Mouse (Mus musculus) stomach, postnatal 0 days (tissue): Measurements from ENCODE around the gene Ess2. TPM values are rescaled to one million over a fixed set of nuclear protein-coding genes. Genes with fewer than 3 reads are reported as not detected.

ENCODE experiments used
- ATAC-seq: fragments of 200-750 bp; cut with Nextera tagmentation; 2 replicates; pipeline ENCODE4 v1.8.0; 2017; ENCODE audit not compliant: low FRiP score, low TSS enrichment
- DNase-seq: peaks from one replicate; pipeline ENCODE4 v3.0.0-alpha.2; 2016; ENCODE audit warnings: low spot score
- H3K27ac ChIP-seq: fragments of 300-500 bp; sonication (generic); replicated peaks from 2 replicates; pipeline ENCODE4 v1.5.1; 2014; ENCODE audit warnings: mild to moderate bottlenecking, control low read depth
- H3K27me3 ChIP-seq: fragments of 300-500 bp; sonication (generic); 2 replicates; pipeline ENCODE4 v1.6.1; 2014; ENCODE audit warnings: low read length; ENCODE audit not compliant: control insufficient read depth, insufficient read depth
- H3K36me3 ChIP-seq: fragments of 300-500 bp; sonication (generic); 2 replicates; pipeline ENCODE4 v1.6.1; 2014; ENCODE audit warnings: low read length, mixed read lengths; ENCODE audit not compliant: control insufficient read depth, insufficient read depth
- H3K4me1 ChIP-seq: fragments of 300-500 bp; sonication (generic); replicated peaks from 2 replicates; pipeline ENCODE4 v1.6.1; 2014; ENCODE audit warnings: antibody characterized with exemption; ENCODE audit not compliant: control insufficient read depth, insufficient read depth
- H3K4me2 ChIP-seq: fragments of 300-500 bp; sonication (generic); replicated peaks from 2 replicates; pipeline ENCODE4 v1.6.1; 2014; ENCODE audit warnings: low read depth, mild to moderate bottlenecking, control low read depth, moderate library complexity
- H3K4me3 ChIP-seq: fragments of 300-500 bp; sonication (generic); 2 replicates; pipeline ENCODE4 v1.5.1; 2014; ENCODE audit warnings: low read depth, low read length, control low read depth
- H3K9ac ChIP-seq: fragments of 300-500 bp; sonication (generic); 2 replicates; pipeline ENCODE4 v1.6.1; 2014; ENCODE audit warnings: mild to moderate bottlenecking, low read length, control low read depth, mixed read lengths
- H3K9me3 ChIP-seq: fragments of 300-500 bp; sonication (generic); 2 replicates; pipeline ENCODE4 v1.6.1; 2016; ENCODE audit warnings: low read length; ENCODE audit not compliant: control insufficient read depth
- CTCF ChIP-seq: IDR thresholded peaks from 2 replicates; pipeline ENCODE4 v1.5.1; 2016; ENCODE audit warnings: antibody characterized with exemption, low read depth, mild to moderate bottlenecking, moderate library complexity
- EP300 ChIP-seq: optimal IDR thresholded peaks from 2 replicates; pipeline ENCODE3; 2016; ENCODE audit warnings: antibody characterized with exemption
- WGBS: fragments of 180-500 bp; shearing (Covaris S2); extraction: QIAGEN DNeasy Blood & Tissue Kit; methylation state at CpG from one replicate; pipeline ENCODE4 v1.1.7; 2014; 5-methylcytosine and 5-hydroxymethylcytosine counted together
- polyA plus RNA-seq: library from polyadenylated mRNA; unstranded; fragments of >200 nt; fragmentation: Nextera tagmentation; extraction: Ambion mirVana; gene quantifications from 2 replicates; pipeline ENCODE4 v1.2.1, GENCODE M21; 2015

Ess2 gene
- polyA plus RNA-seq, 1 experiment from 2014 or later: 15.6 TPM

GRCm38 (mm10) chr16:17890917-17891566 lies 20.1 kb downstream of the Ess2 start:
- under 1% methylated on average over 37 of the region's 44 CpGs for WGBS
- H3K27ac ChIP-seq: peak overlapping the region; percentile 93
- peak overlapping the region; percentile 80 for H3K4me3 ChIP-seq
- H3K27me3 ChIP-seq: no peaks in the 10 kb centered on the region
- peak overlapping the region; percentile 75 for H3K4me2 ChIP-seq
- TF ChIP-seq CTCF (peak; percentile 1; the same call in 1 of the 2 replicates), EP300 (no peak)
- H3K9ac ChIP-seq: peak overlapping the region; percentile 89
- no peaks in the 10 kb centered on the region for H3K36me3 ChIP-seq
- DNase-seq (peak; percentile 95), ATAC-seq (peak; percentile 77)
- H3K4me1 ChIP-seq: peaks cover 6% of the 10 kb centered on the region; the same call in 1 of the 2 replicates
- H3K9me3 ChIP-seq: no peaks in the 10 kb centered on the region

GRCm38 (mm10) chr16:17890342-17890727 lies 20.8 kb downstream of the Ess2 start:
- WGBS: 50% methylated on average over 2 of the region's 2 CpGs
- DNase-seq (no peak), ATAC-seq (no peak)
- Histone ChIP-seq H3K9ac (peak overlapping the region; percentile 89), H3K27me3 (no peaks in the 10 kb centered on the region), H3K4me2 (peak overlapping the region; percentile 75), H3K36me3 (no peaks in the 10 kb centered on the region), H3K4me1 (peaks cover 6% of the 10 kb centered on the region; the same call in 1 of the 2 replicates), H3K27ac (peak overlapping the region; percentile 93; the same call in 1 of the 2 replicates), H3K9me3 (no peaks in the 10 kb centered on the region), H3K4me3 (peak overlapping the region; percentile 80)
- no peak for TF ChIP-seq EP300
- TF ChIP-seq CTCF: no peak

- TF ChIP-seq EP300 (no peak), CTCF (no peak)
- Histone ChIP-seq H3K4me1 (peaks cover 6% of the 10 kb centered on the region; the same call in 1 of the 2 replicates), H3K27ac (no peak overlapping the region), H3K27me3 (no peaks in the 10 kb centered on the region), H3K9me3 (no peaks in the 10 kb centered on the region), H3K9ac (no peak overlapping the region; the same call in 1 of the 2 replicates), H3K4me3 (no peak overlapping the region), H3K36me3 (no peaks in the 10 kb centered on the region), H3K4me2 (peak overlapping the region; percentile 75)
- ATAC-seq (no peak), DNase-seq (no peak)
- WGBS: 80% methylated on average over 6 of the region's 6 CpGs
Measured at GRCm38 (mm10) chr16:17889689-17890341, 21.3 kb downstream of the Ess2 start.

GRCm38 (mm10) chr16:17884116-17884515 lies 27.0 kb downstream of the Ess2 start:
- Histone ChIP-seq H3K27ac (no peak overlapping the region), H3K4me2 (no peak overlapping the region), H3K4me3 (no peak overlapping the region), H3K9me3 (no peaks in the 10 kb centered on the region), H3K4me1 (no peaks in the 10 kb centered on the region; the same call in 1 of the 2 replicates), H3K27me3 (no peaks in the 10 kb centered on the region), H3K9ac (no peak overlapping the region), H3K36me3 (no peaks in the 10 kb centered on the region; the same call in 1 of the 2 replicates)
- ATAC-seq (no peak), DNase-seq (no peak)
- WGBS: 61% methylated on average over 6 of the region's 6 CpGs
- TF ChIP-seq EP300 (no peak), CTCF (no peak)

GRCm38 (mm10) chr16:17882196-17882595 lies 29.0 kb downstream of the Ess2 start:
- TF ChIP-seq CTCF (no peak), EP300 (no peak)
- H3K9ac ChIP-seq: no peak overlapping the region
- H3K4me2 ChIP-seq: no peak overlapping the region
- H3K9me3 ChIP-seq: no peaks in the 10 kb centered on the region
- DNase-seq: no peak
- ATAC-seq: no peak
- H3K4me1 ChIP-seq: no peaks in the 10 kb centered on the region; the same call in 1 of the 2 replicates
- no peaks in the 10 kb centered on the region for H3K27me3 ChIP-seq
- no peak overlapping the region for H3K27ac ChIP-seq
- no peaks in the 10 kb centered on the region; the same call in 1 of the 2 replicates for H3K36me3 ChIP-seq
- no peak overlapping the region for H3K4me3 ChIP-seq

GRCm38 (mm10) chr16:17879571-17879970 lies 31.6 kb downstream of the Ess2 start:
- Histone ChIP-seq H3K9me3 (no peaks in the 10 kb centered on the region), H3K4me3 (no peak overlapping the region), H3K4me2 (no peak overlapping the region), H3K36me3 (no peaks in the 10 kb centered on the region; the same call in 1 of the 2 replicates), H3K27ac (no peak overlapping the region), H3K9ac (no peak overlapping the region), H3K27me3 (no peaks in the 10 kb centered on the region), H3K4me1 (no peaks in the 10 kb centered on the region; the same call in 1 of the 2 replicates)
- 77% methylated on average over 4 of the region's 4 CpGs for WGBS
- ATAC-seq: no peak
- TF ChIP-seq CTCF (no peak), EP300 (no peak)
- no peak for DNase-seq
